Mouse (Mus musculus) kidney, embryonic 14.5 days (tissue): ENCODE results near the gene Mrpl23. TPM values are rescaled to one million over a fixed set of nuclear protein-coding genes. Genes with fewer than 3 reads are reported as not detected.

Experiments
- ATAC-seq: fragments of 200-750 bp; cut with Nextera tagmentation; 2 replicates; pipeline ENCODE4 v1.8.0; 2017; ENCODE audit warnings: moderate number of reproducible peaks, mild to moderate bottlenecking, moderate TSS enrichment, moderate library complexity; ENCODE audit not compliant: low FRiP score, low TSS enrichment
- H3K27ac ChIP-seq: fragments of 300-500 bp; sonication (generic); 2 replicates; pipeline ENCODE4 v1.5.1; 2014; ENCODE audit warnings: low read depth, mild to moderate bottlenecking, low read length, moderate library complexity, mixed read lengths
- H3K27me3 ChIP-seq: fragments of 300-500 bp; sonication (generic); 2 replicates; pipeline ENCODE4 v1.6.1; 2014; ENCODE audit warnings: mild to moderate bottlenecking, low read length; ENCODE audit not compliant: control insufficient read depth, insufficient read depth
- H3K36me3 ChIP-seq: fragments of 300-500 bp; sonication (generic); 2 replicates; pipeline ENCODE4 v1.6.1; 2014; ENCODE audit warnings: low read length, mixed read lengths; ENCODE audit not compliant: control insufficient read depth, insufficient read depth
- H3K4me1 ChIP-seq: fragments of 300-500 bp; sonication (generic); 2 replicates; pipeline ENCODE4 v1.6.1; 2014; ENCODE audit warnings: low read length, mixed read lengths; ENCODE audit not compliant: control insufficient read depth, insufficient read depth
- H3K4me2 ChIP-seq: fragments of 300-500 bp; sonication (generic); replicated peaks from 2 replicates; pipeline ENCODE4 v1.6.1; 2014; ENCODE audit warnings: low read depth, mild to moderate bottlenecking, low read length
- H3K4me3 ChIP-seq: fragments of 300-500 bp; sonication (generic); 2 replicates; pipeline ENCODE4 v1.5.1; 2014; ENCODE audit warnings: mild to moderate bottlenecking, low read length
- H3K9ac ChIP-seq: fragments of 300-500 bp; sonication (generic); 2 replicates; pipeline ENCODE4 v1.6.1; 2014; ENCODE audit warnings: low read depth, mild to moderate bottlenecking, low read length, moderate library complexity
- H3K9me3 ChIP-seq: fragments of 300-500 bp; sonication (generic); 2 replicates; pipeline ENCODE4 v1.6.1; 2016; ENCODE audit warnings: low read length; ENCODE audit not compliant: control insufficient read depth
- WGBS: fragments of 180-500 bp; shearing (Covaris S2); extraction: QIAGEN DNeasy Blood & Tissue Kit; methylation state at CpG from one replicate; pipeline ENCODE4 v1.1.7; 2014; 5-methylcytosine and 5-hydroxymethylcytosine counted together
- polyA plus RNA-seq: library from polyadenylated mRNA; unstranded; fragments of >200 nt; fragmentation: Nextera tagmentation; extraction: Ambion mirVana; gene quantifications from 2 replicates; pipeline ENCODE4 v1.2.1, GENCODE M21; 2014

The Mrpl23 gene
- polyA plus RNA-seq, result 30.3 and 33.4 TPM in 2 replicates

DNA sequence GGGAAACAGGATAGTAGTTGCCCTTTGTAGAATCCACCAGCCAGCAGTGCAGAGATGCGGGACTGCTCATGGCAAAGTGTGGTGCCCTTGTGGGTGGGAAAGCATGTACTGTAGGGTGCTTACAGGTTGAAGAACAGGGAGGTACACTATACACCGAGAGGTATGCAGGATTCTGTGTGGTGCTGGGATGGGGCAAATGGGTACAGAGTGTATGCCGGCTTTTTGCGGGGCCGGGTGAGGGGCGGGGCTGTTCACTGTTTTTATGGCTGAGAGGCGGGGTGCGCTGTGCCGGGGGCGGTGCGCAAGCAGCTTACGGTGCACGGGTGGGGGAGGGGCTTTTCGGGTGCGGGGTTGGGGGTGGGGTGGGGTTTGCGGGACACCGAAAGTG is at the start of gene Mrpl23:
Mrpl23 (plus strand) TSS at position 16 of the 388 bp plus-strand sequence.
- peaks cover 34% of the 10 kb centered on the region for H3K4me1 ChIP-seq
- ATAC-seq, result peak; percentile 45
- peak within 1 kb of the TSS; percentile 94 for H3K27ac ChIP-seq
- 0 out of 2 replicates have a peak, but pooled peaks cover 4% of the 10 kb centered on the region for H3K36me3 ChIP-seq
- H3K9me3 ChIP-seq, result no peaks in the 10 kb centered on the region
- 4% methylated on average over 17 of the region's 17 CpGs for WGBS
- peak within 1 kb of the TSS; percentile 76 for H3K9ac ChIP-seq
- H3K4me3 ChIP-seq, result peak within 1 kb of the TSS; percentile 62
- H3K27me3 ChIP-seq, result no peaks in the 10 kb centered on the region
- peak within 1 kb of the TSS; percentile 73 for H3K4me2 ChIP-seq

DNA sequence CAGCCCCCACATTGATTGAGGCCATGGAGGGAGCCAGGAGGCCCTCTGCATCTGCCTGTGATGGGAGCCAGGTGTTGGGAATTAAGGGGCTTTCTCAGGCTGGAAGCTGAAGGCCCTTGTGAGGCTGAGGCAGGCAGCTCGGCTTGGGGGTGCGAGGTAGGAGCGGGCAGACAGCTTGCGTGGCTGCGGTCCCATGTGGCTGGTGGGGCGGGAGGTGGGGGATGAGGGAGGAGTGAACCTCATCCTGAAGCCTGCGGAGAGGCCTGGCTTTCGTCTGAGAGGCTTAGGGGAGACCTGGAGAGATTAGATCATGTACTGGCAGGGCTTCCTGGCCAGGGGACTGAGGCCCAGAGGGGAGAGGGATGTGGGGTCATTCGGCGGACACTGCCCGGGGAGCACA is 49.4 kb upstream of the Mrpl23 start:
- H3K4me1 ChIP-seq, result peaks cover 47% of the 10 kb centered on the region
- peak overlapping the region; percentile 0; the same call in 1 of the 2 replicates for H3K9ac ChIP-seq
- peak overlapping the region; percentile 97 for H3K27ac ChIP-seq
- H3K4me3 ChIP-seq, result no peak overlapping the region
- H3K27me3 ChIP-seq, result no peaks in the 10 kb centered on the region
- H3K9me3 ChIP-seq, result no peaks in the 10 kb centered on the region
- peaks cover 36% of the 10 kb centered on the region; the same call in 1 of the 2 replicates for H3K36me3 ChIP-seq
- no peak overlapping the region for H3K4me2 ChIP-seq
- ATAC-seq, result peak; percentile 9
- WGBS, result 45% methylated on average over 11 of the region's 11 CpGs

DNA sequence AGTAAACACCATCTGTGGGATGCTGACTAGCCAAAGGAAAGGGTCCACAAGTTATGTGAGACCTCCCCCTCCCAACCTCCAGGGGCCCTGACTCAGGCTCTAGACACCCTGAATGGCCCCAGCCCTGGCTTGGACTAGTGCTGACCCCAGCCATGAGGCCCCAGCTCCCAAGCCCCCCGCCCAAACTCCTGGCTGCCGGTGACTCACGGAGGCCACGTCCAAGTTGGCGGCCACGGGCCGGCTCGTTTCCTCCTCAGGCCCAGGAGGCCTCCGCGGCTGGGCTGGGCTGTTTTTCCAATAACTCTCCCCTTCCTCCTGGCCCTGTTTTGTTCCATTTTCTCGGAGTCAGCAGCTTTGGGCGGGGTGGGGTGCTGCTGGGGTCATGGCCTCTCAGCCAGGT is 47.7 kb upstream of the Mrpl23 start:
- no peak for ATAC-seq
- no peak overlapping the region for H3K9ac ChIP-seq
- H3K27me3 ChIP-seq, result no peaks in the 10 kb centered on the region
- H3K4me1 ChIP-seq, result peaks cover 47% of the 10 kb centered on the region
- H3K4me2 ChIP-seq, result no peak overlapping the region
- WGBS, result 57% methylated on average over 12 of the region's 12 CpGs
- no peaks in the 10 kb centered on the region for H3K9me3 ChIP-seq
- no peak overlapping the region for H3K4me3 ChIP-seq
- H3K27ac ChIP-seq, result peak overlapping the region; percentile 18; the same call in 1 of the 2 replicates
- H3K36me3 ChIP-seq, result peaks cover 52% of the 10 kb centered on the region

DNA sequence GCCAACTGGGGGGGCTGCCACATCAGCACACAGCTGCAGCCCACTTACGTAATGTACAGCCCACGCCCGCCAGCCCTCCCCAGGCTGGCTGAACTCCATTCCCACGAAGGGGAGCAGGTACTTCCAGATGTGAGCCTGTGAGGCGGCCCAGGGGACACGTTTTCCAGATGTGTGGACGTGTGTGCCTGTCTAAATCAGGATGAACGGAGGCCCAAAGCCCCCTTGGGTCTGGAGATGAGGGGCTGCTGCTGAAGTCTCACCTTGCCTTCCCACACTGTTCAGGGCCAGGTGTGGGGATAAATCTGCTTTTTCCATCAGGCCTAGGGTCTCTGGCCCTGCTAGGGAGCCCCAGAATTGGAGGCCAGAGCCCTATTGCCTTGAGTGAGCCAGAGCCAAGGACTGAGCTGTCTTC is 45.7 kb upstream of the Mrpl23 start:
- H3K4me2 ChIP-seq, result no peak overlapping the region
- ATAC-seq, result no peak
- H3K27ac ChIP-seq, result peak overlapping the region; percentile 74
- 70% methylated on average over 8 of the region's 8 CpGs for WGBS
- H3K4me3 ChIP-seq, result no peak overlapping the region
- peaks cover 37% of the 10 kb centered on the region for H3K4me1 ChIP-seq
- no peaks in the 10 kb centered on the region for H3K27me3 ChIP-seq
- H3K9ac ChIP-seq, result 0 out of 2 replicates have a peak overlapping the region, but pooled peaks have one; percentile 18
- H3K9me3 ChIP-seq, result no peaks in the 10 kb centered on the region
- peaks cover 72% of the 10 kb centered on the region for H3K36me3 ChIP-seq

DNA sequence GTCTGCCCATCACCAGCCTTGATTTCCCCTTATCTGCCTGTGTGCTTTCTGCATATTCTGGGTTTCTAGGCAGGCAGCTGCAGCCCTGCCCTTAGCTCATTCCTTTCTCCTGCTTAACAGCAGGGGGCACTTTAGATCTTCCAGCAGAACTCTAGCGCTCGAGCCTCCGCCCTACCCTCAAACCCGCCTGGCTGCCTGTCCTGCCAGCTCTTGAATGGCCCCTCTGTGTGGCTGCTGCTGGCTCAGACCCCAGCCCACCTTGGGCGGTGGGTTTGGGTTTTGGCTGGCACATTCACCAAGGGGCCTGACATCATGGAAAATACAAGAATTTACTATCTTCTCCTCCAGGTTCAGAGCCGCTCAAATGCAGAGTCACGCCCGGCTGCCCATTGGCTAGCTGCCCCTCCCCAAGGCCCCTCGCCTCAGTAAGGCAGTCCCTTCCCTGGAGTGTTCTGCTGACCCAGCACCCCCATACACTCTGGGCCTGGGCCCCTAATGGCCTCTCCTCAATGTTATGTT is 45.1 kb upstream of the Mrpl23 start:
- peak overlapping the region; percentile 19; the same call in 1 of the 2 replicates for H3K4me2 ChIP-seq
- peak overlapping the region; percentile 74 for H3K27ac ChIP-seq
- peaks cover 79% of the 10 kb centered on the region for H3K36me3 ChIP-seq
- H3K9me3 ChIP-seq, result no peaks in the 10 kb centered on the region
- no peak overlapping the region for H3K4me3 ChIP-seq
- peak overlapping the region; percentile 28 for H3K9ac ChIP-seq
- ATAC-seq, result peak; percentile 53
- WGBS, result 17% methylated on average over 9 of the region's 9 CpGs
- no peaks in the 10 kb centered on the region for H3K27me3 ChIP-seq
- peaks cover 30% of the 10 kb centered on the region for H3K4me1 ChIP-seq

DNA sequence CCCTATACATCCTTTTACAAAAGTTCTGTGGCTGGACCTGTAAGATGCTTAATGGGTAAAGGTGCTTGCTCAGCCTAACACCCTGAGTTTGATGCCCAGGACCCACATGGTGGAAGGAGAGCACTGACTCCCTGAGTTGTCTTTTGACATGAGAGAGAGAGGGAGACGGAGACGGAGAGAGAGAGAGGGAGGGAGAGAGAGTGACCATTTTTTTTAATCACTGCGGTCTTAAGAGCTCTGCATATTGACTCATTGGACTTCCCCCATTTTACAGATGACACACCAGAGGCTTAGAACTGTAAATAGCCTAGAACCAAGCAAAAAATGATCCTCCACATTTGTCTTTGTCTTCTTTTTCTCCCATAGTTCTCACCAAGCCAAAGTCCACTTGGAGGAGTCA is 44.4 kb upstream of the Mrpl23 start:
- no peak overlapping the region for H3K4me2 ChIP-seq
- 76% methylated on average over 3 of the region's 3 CpGs for WGBS
- H3K27ac ChIP-seq, result no peak overlapping the region
- ATAC-seq, result no peak
- no peak overlapping the region for H3K9ac ChIP-seq
- no peaks in the 10 kb centered on the region for H3K27me3 ChIP-seq
- H3K36me3 ChIP-seq, result peaks cover 81% of the 10 kb centered on the region
- H3K9me3 ChIP-seq, result no peaks in the 10 kb centered on the region
- peaks cover 24% of the 10 kb centered on the region for H3K4me1 ChIP-seq
- H3K4me3 ChIP-seq, result no peak overlapping the region

DNA sequence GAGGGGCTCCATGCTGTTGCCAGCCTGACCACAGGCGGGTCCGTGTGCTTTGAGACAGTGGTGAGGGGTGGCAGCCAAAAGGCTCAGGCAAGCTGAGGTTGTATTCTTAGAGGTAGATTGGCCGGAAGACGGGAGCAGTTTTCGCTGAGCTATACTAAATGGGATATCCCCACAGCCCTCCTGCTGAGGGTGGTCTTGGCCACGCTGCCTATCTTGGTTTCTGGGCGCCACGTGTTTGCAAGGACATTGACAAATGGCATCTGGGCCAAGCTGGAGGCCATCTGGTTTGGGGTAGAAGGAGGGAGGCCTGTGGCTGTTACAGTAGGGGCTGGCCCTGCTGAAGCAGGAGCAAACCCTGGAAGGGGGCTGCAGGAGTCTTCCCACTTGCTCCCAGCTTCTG is 39.0 kb upstream of the Mrpl23 start:
- peaks cover 2% of the 10 kb centered on the region; the same call in 1 of the 2 replicates for H3K4me1 ChIP-seq
- no peak overlapping the region for H3K4me2 ChIP-seq
- no peak for ATAC-seq
- 71% methylated on average over 8 of the region's 8 CpGs for WGBS
- peaks cover 62% of the 10 kb centered on the region for H3K36me3 ChIP-seq
- no peak overlapping the region for H3K27ac ChIP-seq
- no peaks in the 10 kb centered on the region for H3K27me3 ChIP-seq
- H3K9ac ChIP-seq, result no peak overlapping the region
- no peak overlapping the region for H3K4me3 ChIP-seq
- H3K9me3 ChIP-seq, result no peaks in the 10 kb centered on the region

DNA sequence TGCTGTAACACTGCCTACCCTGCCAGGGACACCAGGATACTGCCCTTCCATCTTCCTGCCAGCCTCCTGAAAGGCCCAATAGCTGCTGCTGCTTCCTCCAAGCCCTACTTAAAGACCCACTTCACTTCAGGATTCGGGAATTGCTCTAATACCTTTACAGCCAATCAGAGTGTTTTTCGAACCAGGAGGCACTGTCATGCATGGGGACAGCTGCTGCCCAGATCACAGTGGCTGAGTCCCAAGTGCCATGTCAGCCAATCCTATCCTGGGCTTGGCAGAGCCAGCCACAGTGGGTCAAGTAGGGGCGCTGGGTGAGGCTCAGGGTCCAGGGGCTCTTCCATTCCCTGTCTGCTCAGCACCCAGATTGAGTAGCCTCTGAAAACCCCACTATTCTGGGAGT is 36.3 kb upstream of the Mrpl23 start:
- no peaks in the 10 kb centered on the region for H3K9me3 ChIP-seq
- ATAC-seq, result no peak
- peaks cover 35% of the 10 kb centered on the region for H3K36me3 ChIP-seq
- no peak overlapping the region for H3K4me3 ChIP-seq
- WGBS, result 77% methylated on average over 3 of the region's 3 CpGs
- H3K9ac ChIP-seq, result no peak overlapping the region
- no peak overlapping the region for H3K4me2 ChIP-seq
- peaks cover 14% of the 10 kb centered on the region; the same call in 1 of the 2 replicates for H3K4me1 ChIP-seq
- H3K27ac ChIP-seq, result no peak overlapping the region
- no peaks in the 10 kb centered on the region for H3K27me3 ChIP-seq

DNA sequence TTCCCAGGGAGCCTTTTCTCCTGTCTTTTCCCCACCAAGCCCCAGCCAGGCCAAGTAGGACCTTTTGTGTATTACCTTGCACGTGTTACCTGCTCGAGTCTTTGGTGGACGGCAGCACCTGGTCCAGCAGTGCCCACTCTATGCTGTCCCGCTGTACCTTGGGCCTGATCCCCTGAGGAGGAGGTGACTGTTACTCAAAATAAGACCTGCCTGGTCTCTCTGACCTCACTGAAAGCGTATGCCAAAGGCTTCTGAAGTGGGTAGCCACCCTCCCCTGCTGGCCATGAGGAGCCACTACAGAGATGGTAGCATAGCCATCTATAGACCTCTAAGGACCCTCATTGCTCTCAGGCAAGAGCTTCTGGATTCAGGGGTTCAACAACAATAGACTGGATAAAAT is 35.7 kb upstream of the Mrpl23 start:
- 87% methylated on average over 5 of the region's 5 CpGs for WGBS

More for the DNA sequence above, 35.7 kb upstream of the Mrpl23 start:
- no peaks in the 10 kb centered on the region for H3K9me3 ChIP-seq
- no peak overlapping the region for H3K4me3 ChIP-seq
- no peak overlapping the region for H3K4me2 ChIP-seq
- H3K9ac ChIP-seq, result no peak overlapping the region
- peaks cover 14% of the 10 kb centered on the region; the same call in 1 of the 2 replicates for H3K4me1 ChIP-seq
- peaks cover 29% of the 10 kb centered on the region for H3K36me3 ChIP-seq
- H3K27ac ChIP-seq, result no peak overlapping the region
- ATAC-seq, result no peak
- H3K27me3 ChIP-seq, result no peaks in the 10 kb centered on the region
